In the genomic region with DNA sequence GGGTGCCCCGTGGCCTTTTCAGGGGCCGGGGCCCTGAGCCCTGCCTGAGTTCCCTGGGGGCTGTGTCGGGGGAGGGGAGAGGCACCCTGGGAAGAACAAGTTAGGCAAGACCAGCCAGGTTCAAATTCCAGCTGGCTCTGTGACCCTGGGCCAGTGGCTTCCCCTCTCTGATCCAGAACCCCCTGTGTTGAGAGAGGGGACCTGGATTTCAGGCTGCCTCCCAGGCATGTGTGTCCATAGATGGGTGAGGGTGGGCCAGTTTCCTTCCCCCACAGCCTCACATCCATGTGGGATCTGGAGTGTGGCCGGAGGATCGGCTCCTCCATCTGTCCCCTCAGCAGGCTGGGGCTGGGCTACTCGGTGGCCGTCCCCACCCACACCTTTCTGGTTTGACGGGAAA, we compare ENCODE assay signal across 1 mouse cellular context.
TF ChIP-seq lines count a peak whose summit lies in the region.

No protein-coding gene starts in this region.

TF ChIP-seq in CH12.LX, 34 proteins besides CTCF, POLR2A, EP300 and RAD21:
- no peak for TF ChIP-seq MEF2A (IDR thresholded peaks at IDR 0.05; ENCODE audit: borderline replicate concordance, low read depth, low read length)
- TF ChIP-seq ZMIZ1 (IDR thresholded peaks at IDR 0.05; ENCODE audit: low read depth, low read length): no peak
- no peak for TF ChIP-seq IRF4 (IDR thresholded peaks at IDR 0.05; ENCODE audit: low read depth, low read length)
- no peak for TF ChIP-seq SIN3A (IDR thresholded peaks at IDR 0.05; ENCODE audit: low read length)
- TF ChIP-seq GABPA (IDR thresholded peaks at IDR 0.05; ENCODE audit: insufficient replicate concordance, low read depth, low read length): no peak
- TF ChIP-seq ZNF384 (IDR thresholded peaks at IDR 0.05; ENCODE audit: low read depth, low read length): no peak
- no peak for TF ChIP-seq CHD1 (IDR thresholded peaks at IDR 0.05; ENCODE audit: low read depth, low read length)
- TF ChIP-seq MAFK (IDR thresholded peaks at IDR 0.05; ENCODE audit: insufficient replicate concordance, low read length): no peak
- no peak for TF ChIP-seq CHD2 (IDR thresholded peaks at IDR 0.05; ENCODE audit: low read length)
- TF ChIP-seq ETS1 (conservative IDR thresholded peaks at IDR 0.05; ENCODE audit: low read depth, low read length): no peak
- TF ChIP-seq E2F4 (IDR thresholded peaks at IDR 0.05; ENCODE audit: insufficient replicate concordance, low read depth, low read length): no peak
- no peak for TF ChIP-seq ELF1 (IDR thresholded peaks at IDR 0.05; ENCODE audit: low read depth, low read length)
- TF ChIP-seq JUND (conservative IDR thresholded peaks at IDR 0.05; ENCODE audit: low read depth, low read length): no peak
